Mouse (Mus musculus) embryonic facial prominence, embryonic 13.5 days (tissue): ENCODE measurements around the gene Rab26. TPM values are rescaled to one million over a fixed set of nuclear protein-coding genes. Genes with fewer than 3 reads are reported as not detected.

Experiments
- ATAC-seq: fragments of 200-750 bp; cut with Nextera tagmentation; 2 replicates; pipeline ENCODE4 v1.8.0; 2017; ENCODE audit warnings: low read depth; ENCODE audit not compliant: insufficient number of reproducible peaks, insufficient read depth, low FRiP score, low TSS enrichment
- H3K27ac ChIP-seq: fragments of 300-500 bp; sonication (generic); 2 replicates; pipeline ENCODE4 v1.5.1; 2015; ENCODE audit warnings: moderate library complexity, mild to moderate bottlenecking, inconsistent platforms
- H3K27me3 ChIP-seq: fragments of 300-500 bp; sonication (generic); 2 replicates; pipeline ENCODE4 v1.6.1; 2015; ENCODE audit warnings: mild to moderate bottlenecking, inconsistent platforms
- H3K36me3 ChIP-seq: fragments of 300-500 bp; sonication (generic); 2 replicates; pipeline ENCODE4 v1.6.1; 2015; ENCODE audit warnings: mild to moderate bottlenecking, inconsistent platforms
- H3K4me1 ChIP-seq: fragments of 300-500 bp; sonication (generic); 2 replicates; pipeline ENCODE4 v1.6.1; 2015; ENCODE audit warnings: inconsistent platforms
- H3K4me2 ChIP-seq: fragments of 300-500 bp; sonication (generic); 2 replicates; pipeline ENCODE4 v1.6.1; 2015; ENCODE audit warnings: moderate library complexity, mild to moderate bottlenecking, inconsistent platforms
- H3K4me3 ChIP-seq: fragments of 300-500 bp; sonication (generic); 2 replicates; pipeline ENCODE4 v1.5.1; 2015; ENCODE audit warnings: mild to moderate bottlenecking, inconsistent platforms
- H3K9ac ChIP-seq: fragments of 300-500 bp; sonication (generic); 2 replicates; pipeline ENCODE4 v1.6.1; 2015; ENCODE audit warnings: mild to moderate bottlenecking, inconsistent platforms
- H3K9me3 ChIP-seq: fragments of 300-500 bp; sonication (generic); 2 replicates; pipeline ENCODE4 v1.6.1; 2016; ENCODE audit warnings: inconsistent platforms
- WGBS: fragments of 180-500 bp; shearing (Covaris S2); methylation state at CpG from one replicate; pipeline ENCODE4 v1.1.7; 2015; ENCODE audit warnings: mixed read lengths; 5-methylcytosine and 5-hydroxymethylcytosine counted together
- polyA plus RNA-seq: library from polyadenylated mRNA; unstranded; fragments of >200 nt; fragmentation: Nextera tagmentation; extraction: Ambion mirVana; gene quantifications from 2 replicates; pipeline ENCODE4 v1.2.1, GENCODE M21; 2015

The Rab26 gene
- polyA plus RNA-seq, 1 experiment from 2014 or later = 3.3 TPM

GRCm38 (mm10) chr17:24544613-24545012 lies 10.6 kb upstream of the Rab26 start:
- 13% methylated on average over 12 of the region's 12 CpGs for WGBS
- Histone ChIP-seq H3K4me3 (peak overlapping the region; percentile 8; the same call in 1 of the 2 replicates), H3K9ac (peak overlapping the region; percentile 46; the same call in 1 of the 2 replicates), H3K4me1 (peaks cover 15% of the 10 kb centered on the region), H3K4me2 (peak overlapping the region; percentile 45), H3K27me3 (peaks cover 16% of the 10 kb centered on the region), H3K9me3 (no peaks in the 10 kb centered on the region), H3K27ac (no peak overlapping the region), H3K36me3 (no peaks in the 10 kb centered on the region)
- ATAC-seq = no peak

DNA sequence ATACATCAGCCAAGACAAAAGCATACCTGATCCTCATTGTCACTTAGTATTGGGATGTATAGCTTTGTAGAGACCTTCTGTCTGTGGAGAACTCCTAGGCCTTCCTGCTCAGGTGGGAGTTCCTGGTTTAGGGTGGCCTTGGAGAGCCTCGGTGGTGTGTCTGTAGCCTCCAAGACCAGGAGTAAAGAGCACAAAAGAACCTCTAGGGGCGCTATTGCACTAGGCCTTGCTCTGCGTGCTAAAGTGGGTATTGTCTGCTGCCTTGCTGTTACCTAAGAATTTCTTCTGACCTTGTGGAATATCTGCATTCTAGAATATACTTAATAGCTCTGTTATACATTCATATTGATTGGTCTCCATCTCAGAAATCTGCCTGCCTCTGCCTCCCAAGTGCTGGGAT lies 6.4 kb upstream of the Rab26 start:
- Histone ChIP-seq H3K9ac (no peak overlapping the region), H3K4me3 (no peak overlapping the region), H3K9me3 (no peaks in the 10 kb centered on the region), H3K27ac (no peak overlapping the region), H3K36me3 (no peaks in the 10 kb centered on the region), H3K4me2 (no peak overlapping the region), H3K4me1 (0 out of 2 replicates have a peak, but pooled peaks cover 5% of the 10 kb centered on the region), H3K27me3 (peaks cover 7% of the 10 kb centered on the region)
- 11% methylated on average over 3 of the region's 3 CpGs for WGBS
- ATAC-seq = no peak

GRCm38 (mm10) chr17:24538950-24539349 lies 4.9 kb upstream of the Rab26 start:
- no peak for ATAC-seq
- Histone ChIP-seq H3K36me3 (no peaks in the 10 kb centered on the region), H3K9ac (no peak overlapping the region), H3K27ac (no peak overlapping the region), H3K9me3 (no peaks in the 10 kb centered on the region), H3K4me1 (no peaks in the 10 kb centered on the region), H3K27me3 (no peaks in the 10 kb centered on the region), H3K4me2 (no peak overlapping the region), H3K4me3 (no peak overlapping the region)
- 67% methylated on average over 8 of the region's 8 CpGs for WGBS

GRCm38 (mm10) chr17:24537536-24537935 lies 3.5 kb upstream of the Rab26 start:
- no peak for ATAC-seq
- Histone ChIP-seq H3K9me3 (no peaks in the 10 kb centered on the region), H3K4me3 (no peak overlapping the region), H3K27me3 (no peaks in the 10 kb centered on the region), H3K9ac (0 out of 2 replicates have a peak overlapping the region, but pooled peaks have one; percentile 27), H3K4me2 (no peak overlapping the region), H3K4me1 (peaks cover 13% of the 10 kb centered on the region), H3K27ac (no peak overlapping the region), H3K36me3 (no peaks in the 10 kb centered on the region)
- WGBS = 44% methylated on average over 3 of the region's 3 CpGs

GRCm38 (mm10) chr17:24535300-24535699 lies 1.3 kb upstream of the Rab26 start:
- H3K9me3 ChIP-seq = no peaks in the 10 kb centered on the region
- peaks cover 35% of the 10 kb centered on the region for H3K4me1 ChIP-seq
- H3K9ac ChIP-seq = 0 out of 2 replicates have a peak overlapping the region, but pooled peaks have one; percentile 21
- H3K36me3 ChIP-seq = peaks cover 7% of the 10 kb centered on the region; the same call in 1 of the 2 replicates
- 43% methylated on average over 5 of the region's 5 CpGs for WGBS
- no peak overlapping the region; the same call in 1 of the 2 replicates for H3K27ac ChIP-seq
- H3K4me2 ChIP-seq = no peak overlapping the region
- no peaks in the 10 kb centered on the region for H3K27me3 ChIP-seq
- no peak overlapping the region for H3K4me3 ChIP-seq
- no peak for ATAC-seq

GRCm38 (mm10) chr17:24533099-24533992 lies 664 bp downstream of the Rab26 start:
- Histone ChIP-seq H3K27ac (no peak overlapping the region; the same call in 1 of the 2 replicates), H3K4me1 (peaks cover 50% of the 10 kb centered on the region), H3K9me3 (no peaks in the 10 kb centered on the region), H3K4me3 (peak overlapping the region; percentile 41), H3K36me3 (peaks cover 19% of the 10 kb centered on the region), H3K4me2 (peak overlapping the region; percentile 82), H3K9ac (peak overlapping the region; percentile 66), H3K27me3 (no peaks in the 10 kb centered on the region)
- ATAC-seq = peak; percentile 67; the same call in 1 of the 2 replicates
- 8% methylated on average over 53 of the region's 53 CpGs for WGBS

- H3K9me3 ChIP-seq = no peaks in the 10 kb centered on the region
- H3K4me2 ChIP-seq = no peak overlapping the region
- H3K36me3 ChIP-seq = peaks cover 19% of the 10 kb centered on the region
- ATAC-seq = no peak
- H3K4me3 ChIP-seq = no peak overlapping the region
- no peaks in the 10 kb centered on the region for H3K27me3 ChIP-seq
- 75% methylated on average over 7 of the region's 7 CpGs for WGBS
- peaks cover 50% of the 10 kb centered on the region for H3K4me1 ChIP-seq
- peak overlapping the region; percentile 47; the same call in 1 of the 2 replicates for H3K9ac ChIP-seq
- no peak overlapping the region for H3K27ac ChIP-seq
Observed at GRCm38 (mm10) chr17:24532045-24532444, 2.0 kb downstream of the Rab26 start.

DNA sequence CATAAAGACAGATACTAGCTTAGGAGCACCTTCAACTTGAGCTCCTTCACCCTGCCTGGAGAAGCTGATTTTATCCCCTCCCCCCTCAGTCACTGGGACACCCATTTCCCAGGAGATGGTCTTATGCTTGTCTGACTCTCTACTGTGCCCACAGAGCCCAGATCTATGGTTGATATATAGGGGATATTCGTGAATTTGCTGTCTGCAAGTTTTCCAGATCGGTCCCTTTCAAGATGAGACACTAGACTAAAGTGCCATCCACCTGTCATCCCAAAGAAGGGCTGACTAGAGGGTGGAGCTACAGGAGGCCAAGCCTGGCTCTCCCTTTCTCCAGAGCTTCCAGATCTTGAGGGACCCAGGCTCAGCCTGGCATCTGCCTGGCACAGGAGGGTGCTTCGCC lies 2.9 kb downstream of the Rab26 start:
- Histone ChIP-seq H3K9me3 (no peaks in the 10 kb centered on the region), H3K27me3 (no peaks in the 10 kb centered on the region), H3K4me1 (peaks cover 59% of the 10 kb centered on the region), H3K9ac (peak overlapping the region; percentile 47), H3K27ac (no peak overlapping the region), H3K36me3 (peaks cover 19% of the 10 kb centered on the region), H3K4me2 (no peak overlapping the region), H3K4me3 (no peak overlapping the region)
- 69% methylated on average over 3 of the region's 3 CpGs for WGBS
- ATAC-seq = no peak

DNA sequence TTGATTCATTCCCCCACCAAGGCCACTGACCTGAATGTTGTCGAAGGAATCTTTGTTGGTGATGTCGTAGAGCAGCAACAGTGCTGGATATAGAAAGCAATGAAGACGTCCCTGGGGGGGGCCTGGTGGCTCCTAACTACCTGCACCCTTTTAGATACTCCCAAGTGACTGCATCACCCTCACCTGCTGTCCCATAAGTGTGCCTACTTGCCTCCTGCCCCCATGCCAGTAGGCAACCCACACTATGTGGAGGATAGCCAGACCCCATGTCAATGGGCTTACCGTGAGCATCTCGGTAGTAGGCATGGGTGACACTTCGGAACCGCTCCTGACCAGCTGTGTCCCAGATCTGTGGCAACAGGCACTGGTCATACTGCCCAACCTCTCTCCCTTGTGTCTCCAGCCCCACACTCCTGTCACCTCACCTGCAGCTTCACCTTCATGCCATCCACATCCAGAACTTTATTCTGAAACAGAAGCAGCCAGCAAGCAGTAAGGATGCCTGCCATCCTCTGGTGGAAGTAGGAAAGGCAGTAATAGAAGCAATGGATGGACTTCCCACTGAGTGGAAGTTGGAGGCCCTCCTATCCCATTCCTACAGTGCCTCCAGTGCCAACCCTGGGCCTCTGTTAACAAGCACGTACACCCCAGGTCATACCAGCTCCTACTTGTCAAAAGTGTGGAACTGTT lies 3.5 kb downstream of the Rab26 start:
- H3K36me3 ChIP-seq = peaks cover 20% of the 10 kb centered on the region
- peak overlapping the region; percentile 92 for H3K9ac ChIP-seq
- 25% methylated on average over 8 of the region's 8 CpGs for WGBS
- H3K4me1 ChIP-seq = peaks cover 62% of the 10 kb centered on the region
- no peak for ATAC-seq
- peak overlapping the region; percentile 91; the same call in 1 of the 2 replicates for H3K27ac ChIP-seq
- H3K9me3 ChIP-seq = no peaks in the 10 kb centered on the region
- no peaks in the 10 kb centered on the region for H3K27me3 ChIP-seq
- H3K4me3 ChIP-seq = peak overlapping the region; percentile 74
- peak overlapping the region; percentile 77 for H3K4me2 ChIP-seq

DNA sequence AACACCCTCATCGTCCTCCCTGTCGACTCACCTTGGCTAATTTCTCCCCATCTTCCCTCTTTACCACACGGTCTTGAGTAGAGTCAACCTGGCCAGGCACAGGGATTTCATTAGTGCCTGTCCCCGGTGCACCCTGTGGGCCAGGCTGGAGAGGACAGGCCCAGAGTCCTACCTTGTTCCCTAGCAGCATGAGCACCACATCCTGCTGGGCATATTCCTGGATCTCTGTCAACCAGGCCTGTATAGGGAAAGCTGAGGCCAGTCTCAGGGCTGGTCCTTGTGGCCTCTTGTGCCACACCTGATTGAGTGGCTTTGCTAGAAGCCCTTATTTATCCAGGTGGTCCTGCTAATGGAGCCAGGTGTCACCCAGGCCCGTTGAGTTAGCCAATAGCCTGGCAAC lies 4.1 kb downstream of the Rab26 start:
- Histone ChIP-seq H3K27ac (peak overlapping the region; percentile 91), H3K9ac (peak overlapping the region; percentile 92), H3K4me3 (peak overlapping the region; percentile 74), H3K36me3 (peaks cover 23% of the 10 kb centered on the region), H3K4me1 (peaks cover 67% of the 10 kb centered on the region), H3K9me3 (no peaks in the 10 kb centered on the region), H3K27me3 (no peaks in the 10 kb centered on the region), H3K4me2 (peak overlapping the region; percentile 77)
- ATAC-seq = no peak
- 23% methylated on average over 5 of the region's 5 CpGs for WGBS

GRCm38 (mm10) chr17:24529007-24529451 lies 5.0 kb downstream of the Rab26 start:
- Histone ChIP-seq H3K4me2 (peak overlapping the region; percentile 77), H3K9ac (peak overlapping the region; percentile 92), H3K4me1 (peaks cover 67% of the 10 kb centered on the region), H3K4me3 (peak overlapping the region; percentile 74), H3K27me3 (no peaks in the 10 kb centered on the region), H3K36me3 (peaks cover 23% of the 10 kb centered on the region), H3K27ac (peak overlapping the region; percentile 91), H3K9me3 (no peaks in the 10 kb centered on the region)
- ATAC-seq = no peak
- 2% methylated on average over 4 of the region's 4 CpGs for WGBS
